Mouse (Mus musculus) liver, embryonic 14.5 days (tissue): Measurements from ENCODE around the gene Bcas3. TPM values are rescaled to one million over a fixed set of nuclear protein-coding genes. Genes with fewer than 3 reads are reported as not detected.

Experiments used
- ATAC-seq: fragments of 200-750 bp; cut with Nextera tagmentation; 2 replicates; pipeline ENCODE4 v1.8.0; 2017; ENCODE audit warnings: moderate number of reproducible peaks, mild to moderate bottlenecking, moderate library complexity; ENCODE audit not compliant: insufficient read depth
- DNase-seq, 3 experiments: peaks; one replicate each; pipeline ENCODE4 v3.0.0-alpha.2; 2012 to 2013; ENCODE audit warnings: low read depth in 3 of 3, low spot score in 3 of 3
- H3K27ac ChIP-seq: fragments of 300-500 bp; sonication (generic); 2 replicates; pipeline ENCODE4 v1.5.1; 2014; ENCODE audit warnings: moderate library complexity, mild to moderate bottlenecking, control low read depth, inconsistent platforms
- H3K27me3 ChIP-seq: fragments of 300-500 bp; sonication (generic); 2 replicates; pipeline ENCODE4 v1.6.1; 2014; ENCODE audit warnings: mild to moderate bottlenecking, low read length, moderate library complexity; ENCODE audit not compliant: control insufficient read depth, insufficient read depth
- H3K36me3 ChIP-seq: fragments of 300-500 bp; sonication (generic); replicated peaks from 2 replicates; pipeline ENCODE4 v1.6.1; 2014; ENCODE audit warnings: low read depth; ENCODE audit not compliant: control insufficient read depth, insufficient read depth
- H3K4me1 ChIP-seq, 2 experiments: fragments of 200-500 bp in 1 of 2; fragments of 300-500 bp in 1 of 2; sonication (generic) in 1 of 2; replicated peaks; 2 replicates each; pipeline ENCODE4 v1.6.1; 2012 to 2014; ENCODE audit warnings: antibody characterized with exemption in 1 of 2, inconsistent platforms in 1 of 2, low read length in 1 of 2; ENCODE audit not compliant: control insufficient read depth in 2 of 2, insufficient read depth in 2 of 2
- H3K4me2 ChIP-seq: fragments of 300-500 bp; sonication (generic); 2 replicates; pipeline ENCODE4 v1.6.1; 2014; ENCODE audit warnings: low read depth, mild to moderate bottlenecking, control low read depth, moderate library complexity
- H3K4me3 ChIP-seq, 2 experiments: fragments of 200-500 bp in 1 of 2; fragments of 300-500 bp in 1 of 2; sonication (generic) in 1 of 2; 2 replicates each; pipeline ENCODE4 v1.5.1; 2012 to 2014; ENCODE audit warnings: low read depth in 2 of 2, low read length in 2 of 2, mild to moderate bottlenecking in 2 of 2, control low read depth in 1 of 2, inconsistent platforms in 1 of 2, moderate library complexity in 1 of 2; ENCODE audit not compliant: insufficient read depth in 1 of 2
- H3K9ac ChIP-seq: fragments of 300-500 bp; sonication (generic); replicated peaks from 2 replicates; pipeline ENCODE4 v1.6.1; 2014; ENCODE audit warnings: mild to moderate bottlenecking, control low read depth, moderate library complexity
- H3K9me3 ChIP-seq: fragments of 300-500 bp; sonication (generic); 2 replicates; pipeline ENCODE4 v1.6.1; 2016; ENCODE audit warnings: low read length, mixed read lengths; ENCODE audit not compliant: control insufficient read depth
- CTCF ChIP-seq: IDR thresholded peaks from 2 replicates; pipeline ENCODE4 v1.5.1; 2016; ENCODE audit warnings: antibody characterized with exemption, low read depth, control low read depth
- EP300 ChIP-seq: IDR thresholded peaks from 2 replicates; pipeline ENCODE4 v1.6.1; 2016; ENCODE audit warnings: antibody characterized with exemption, low read depth
- WGBS: fragments of 180-500 bp; shearing (Covaris S2); extraction: QIAGEN DNeasy Blood & Tissue Kit; methylation state at CpG from one replicate; pipeline ENCODE4 v1.1.7; 2014; ENCODE audit not compliant: insufficient replicate concordance; 5-methylcytosine and 5-hydroxymethylcytosine counted together
- polyA plus RNA-seq, 2 experiments: library from polyadenylated mRNA; depleted of rRNA in 1 of 2; stranded (reverse) in 1 of 2; unstranded in 1 of 2; fragments of >200 nt; fragmentation: Nextera tagmentation in 1 of 2; extraction: Ambion mirVana in 1 of 2; gene quantifications; 2 replicates each; pipeline versions ENCODE4 v1.2.1 to v1.2.3; 2012 to 2014

Bcas3 gene
- polyA plus RNA-seq, 2 experiments, result 6.9 to 17.5 TPM

- TF ChIP-seq EP300 (no peak), CTCF (no peak)
- Histone ChIP-seq H3K4me3 (no peak overlapping the region), H3K27ac (no peak overlapping the region), H3K4me1 (no peaks in the 10 kb centered on the region), H3K4me2 (no peak overlapping the region), H3K27me3 (no peaks in the 10 kb centered on the region; the same call in 1 of the 2 replicates), H3K9ac (no peak overlapping the region), H3K36me3 (no peaks in the 10 kb centered on the region), H3K9me3 (no peaks in the 10 kb centered on the region)
- DNase-seq, result no peak
- ATAC-seq, result no peak
- 58% methylated on average over 3 of the region's 3 CpGs for WGBS
These were observed 53.6 kb downstream of the Bcas3 start for GRCm38 (mm10) chr11:85406531-85406930.

- Histone ChIP-seq H3K9me3 (no peaks in the 10 kb centered on the region), H3K36me3 (no peaks in the 10 kb centered on the region), H3K27me3 (no peaks in the 10 kb centered on the region; the same call in 1 of the 2 replicates), H3K4me2 (no peak overlapping the region), H3K27ac (no peak overlapping the region), H3K9ac (no peak overlapping the region), H3K4me1 (no peaks in the 10 kb centered on the region), H3K4me3 (no peak overlapping the region)
- TF ChIP-seq CTCF, result no peak
- TF ChIP-seq EP300, result no peak
- WGBS, result 71% methylated on average over 3 of the region's 3 CpGs
- DNase-seq (no peak), ATAC-seq (no peak)
These were observed 54.7 kb downstream of the Bcas3 start for GRCm38 (mm10) chr11:85407700-85408099.

- Histone ChIP-seq H3K4me3 (no peak overlapping the region), H3K36me3 (no peaks in the 10 kb centered on the region), H3K9me3 (no peaks in the 10 kb centered on the region), H3K4me1 (no peaks in the 10 kb centered on the region), H3K9ac (no peak overlapping the region), H3K4me2 (no peak overlapping the region), H3K27me3 (no peaks in the 10 kb centered on the region; the same call in 1 of the 2 replicates), H3K27ac (no peak overlapping the region)
- ATAC-seq (no peak), DNase-seq (no peak)
- TF ChIP-seq EP300 (no peak), CTCF (no peak)
- WGBS, result 50% methylated on average over 7 of the region's 7 CpGs
These were observed 59.4 kb downstream of the Bcas3 start for GRCm38 (mm10) chr11:85412319-85412718.

- H3K4me3 ChIP-seq, result no peak overlapping the region
- 76% methylated on average over 1 of the region's 1 CpGs for WGBS
- ATAC-seq, result no peak
These were observed 61.5 kb downstream of the Bcas3 start for GRCm38 (mm10) chr11:85414476-85414875.

GRCm38 (mm10) chr11:85427353-85427752, 74.4 kb downstream of the Bcas3 start:
- WGBS, result 69% methylated on average over 6 of the region's 6 CpGs
- H3K27me3 ChIP-seq, result no peaks in the 10 kb centered on the region
- H3K36me3 ChIP-seq, result no peaks in the 10 kb centered on the region
- no peaks in the 10 kb centered on the region for H3K9me3 ChIP-seq
- H3K4me2 ChIP-seq, result no peak overlapping the region
- no peak overlapping the region for H3K9ac ChIP-seq
- DNase-seq (no peak), ATAC-seq (no peak)
- TF ChIP-seq EP300 (no peak), CTCF (no peak)
- H3K4me3 ChIP-seq, result no peak overlapping the region
- no peaks in the 10 kb centered on the region for H3K4me1 ChIP-seq
- H3K27ac ChIP-seq, result no peak overlapping the region

More at GRCm38 (mm10) chr11:85414476-85414875, 61.5 kb downstream of the Bcas3 start:
- no peak overlapping the region for H3K27ac ChIP-seq
- no peaks in the 10 kb centered on the region for H3K4me1 ChIP-seq
- no peak overlapping the region for H3K4me2 ChIP-seq
- no peaks in the 10 kb centered on the region; the same call in 1 of the 2 replicates for H3K27me3 ChIP-seq
- H3K9me3 ChIP-seq, result no peaks in the 10 kb centered on the region
- no peak for DNase-seq
- no peaks in the 10 kb centered on the region for H3K36me3 ChIP-seq
- TF ChIP-seq CTCF, result no peak
- TF ChIP-seq EP300, result no peak
- no peak overlapping the region for H3K9ac ChIP-seq
